Mouse (Mus musculus): ENCODE measurements at regions not wholly inside any gene's neighbourhood (a gene's known extent, or its start where the extent isn't known, plus 50 kb on each side); places are given as distances from the start of the nearest gene placed in this dataset.

GRCm38 (mm10) chr9:61253761-61254160 is 118.4 kb upstream of the Tle3 start:
- TF ChIP-seq CTCF (conservative IDR thresholded peaks at IDR 0.05; ENCODE audit: low read length) (no peak), NANOG (IDR thresholded peaks at IDR 0.05; ENCODE audit: borderline replicate concordance, low read length) (no peak; the same call in 1 of the 2 replicates), POU5F1 (IDR thresholded peaks at IDR 0.05; ENCODE audit: borderline replicate concordance, low read length) (no peak)
